Mouse (Mus musculus) forebrain, embryonic 11.5 days (tissue): ENCODE results near the gene Selplg. TPM values are rescaled to one million over a fixed set of nuclear protein-coding genes. Genes with fewer than 3 reads are reported as not detected.
A peak's percentile ranks its signal among the peaks of the same experiment; 100 is the strongest.

Experiments used
- ATAC-seq: fragments of 200-750 bp; cut with Nextera tagmentation; replicated peaks from 2 replicates; pipeline ENCODE4 v1.8.0; 2017; ENCODE audit warnings: moderate TSS enrichment; ENCODE audit not compliant: low FRiP score
- DNase-seq: peaks from one replicate; pipeline ENCODE4 v3.0.0-alpha.2; 2017; ENCODE audit warnings: low spot score
- H3K27ac ChIP-seq: fragments of 300-500 bp; sonication (generic); 2 replicates; pipeline ENCODE4 v1.5.1; 2014; ENCODE audit warnings: low read depth, low read length
- H3K27me3 ChIP-seq: fragments of 300-500 bp; sonication (generic); 2 replicates; pipeline ENCODE4 v1.6.1; 2014; ENCODE audit warnings: mild to moderate bottlenecking, low read length, mixed read lengths; ENCODE audit not compliant: control insufficient read depth, insufficient read depth
- H3K36me3 ChIP-seq: fragments of 300-500 bp; sonication (generic); 2 replicates; pipeline ENCODE4 v1.6.1; 2014; ENCODE audit warnings: mild to moderate bottlenecking, low read length, moderate library complexity, mixed read lengths; ENCODE audit not compliant: control insufficient read depth, insufficient read depth
- H3K4me1 ChIP-seq: fragments of 300-500 bp; sonication (generic); replicated peaks from 2 replicates; pipeline ENCODE4 v1.6.1; 2014; ENCODE audit warnings: low read length, mixed read lengths; ENCODE audit not compliant: control insufficient read depth, insufficient read depth
- H3K4me2 ChIP-seq: fragments of 300-500 bp; sonication (generic); 2 replicates; pipeline ENCODE4 v1.6.1; 2014; ENCODE audit warnings: low read depth, mild to moderate bottlenecking, low read length, moderate library complexity, mixed read lengths; ENCODE audit not compliant: severe bottlenecking
- H3K4me3 ChIP-seq: fragments of 300-500 bp; sonication (generic); 2 replicates; pipeline ENCODE4 v1.5.1; 2014; ENCODE audit warnings: low read depth, low read length
- H3K9ac ChIP-seq: fragments of 300-500 bp; sonication (generic); 2 replicates; pipeline ENCODE4 v1.6.1; 2014; ENCODE audit warnings: low read length
- H3K9me3 ChIP-seq: fragments of 300-500 bp; sonication (generic); 2 replicates; pipeline ENCODE4 v1.6.1; 2016; ENCODE audit warnings: low read length, mixed read lengths; ENCODE audit not compliant: control insufficient read depth
- WGBS: fragments of 180-500 bp; shearing (Covaris S2); extraction: QIAGEN DNeasy Blood & Tissue Kit; methylation state at CpG from one replicate; pipeline ENCODE4 v1.1.7; 2014; 5-methylcytosine and 5-hydroxymethylcytosine counted together
- polyA plus RNA-seq: library from polyadenylated mRNA; unstranded; fragments of >200 nt; fragmentation: Nextera tagmentation; extraction: Ambion mirVana; gene quantifications from 2 replicates; pipeline ENCODE4 v1.2.1, GENCODE M21; 2014

Selplg gene
- polyA plus RNA-seq = 0.67 and 1.4 TPM in 2 replicates

DNA sequence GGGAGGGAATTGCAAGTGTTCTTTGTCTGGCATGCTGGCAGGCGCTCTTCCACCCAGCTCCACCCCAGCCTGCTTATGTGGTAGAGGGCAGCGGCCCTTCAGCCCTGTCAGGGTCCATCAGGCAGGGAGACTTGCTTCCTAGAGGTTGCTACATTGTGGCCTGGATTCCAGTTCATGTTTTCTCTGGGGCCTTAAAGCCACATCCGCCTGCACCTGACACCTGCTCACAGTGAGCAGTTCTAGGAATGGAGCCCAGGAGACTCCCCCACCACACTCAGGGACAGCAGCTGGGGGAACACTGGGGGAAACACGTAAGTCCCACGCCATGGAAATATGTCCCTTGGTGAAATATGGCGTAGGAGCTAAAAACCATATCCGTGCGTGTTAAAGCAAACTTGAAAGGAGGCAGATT lies at the start of gene Selplg:
TSS of gene Selplg (minus strand) at position 155 of the 412 bp plus-strand sequence.
- Histone ChIP-seq H3K27ac (no peak within 1 kb of the TSS), H3K4me1 (no peaks in the 10 kb centered on the region), H3K4me2 (no peak within 1 kb of the TSS), H3K9me3 (no peaks in the 10 kb centered on the region), H3K9ac (no peak within 1 kb of the TSS), H3K27me3 (no peaks in the 10 kb centered on the region), H3K4me3 (no peak within 1 kb of the TSS), H3K36me3 (no peaks in the 10 kb centered on the region)
- DNase-seq (no peak), ATAC-seq (no peak)
- WGBS = 43% methylated on average over 8 of the region's 8 CpGs

DNA sequence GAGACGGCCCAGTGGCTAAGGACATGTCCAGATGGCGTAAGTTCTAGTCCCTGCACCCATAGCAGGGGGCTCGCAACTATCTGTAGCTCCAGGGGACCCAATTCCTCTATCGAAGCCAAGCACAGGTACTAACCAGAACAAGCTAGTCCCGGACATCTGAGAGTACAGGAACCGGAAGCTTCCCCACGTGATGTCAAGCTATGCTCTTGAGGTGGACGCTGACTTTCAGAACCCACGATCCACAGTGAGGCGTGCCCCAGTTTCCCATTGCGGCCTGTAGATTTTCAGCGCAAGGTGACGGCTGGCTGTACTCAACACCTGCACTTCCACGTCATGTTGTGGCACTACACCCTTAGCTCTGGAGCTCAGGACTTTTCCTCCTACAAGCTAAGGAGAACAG lies 48.7 kb upstream of the Selplg start:
- peaks cover 16% of the 10 kb centered on the region; the same call in 1 of the 2 replicates for H3K4me1 ChIP-seq
- WGBS = 92% methylated on average over 14 of the region's 14 CpGs
- DNase-seq (no peak), ATAC-seq (no peak)
- no peaks in the 10 kb centered on the region for H3K27me3 ChIP-seq
- no peak overlapping the region for H3K4me2 ChIP-seq
- H3K4me3 ChIP-seq = no peak overlapping the region
- H3K36me3 ChIP-seq = no peaks in the 10 kb centered on the region; the same call in 1 of the 2 replicates
- H3K27ac ChIP-seq = no peak overlapping the region
- H3K9ac ChIP-seq = no peak overlapping the region
- H3K9me3 ChIP-seq = no peaks in the 10 kb centered on the region

DNA sequence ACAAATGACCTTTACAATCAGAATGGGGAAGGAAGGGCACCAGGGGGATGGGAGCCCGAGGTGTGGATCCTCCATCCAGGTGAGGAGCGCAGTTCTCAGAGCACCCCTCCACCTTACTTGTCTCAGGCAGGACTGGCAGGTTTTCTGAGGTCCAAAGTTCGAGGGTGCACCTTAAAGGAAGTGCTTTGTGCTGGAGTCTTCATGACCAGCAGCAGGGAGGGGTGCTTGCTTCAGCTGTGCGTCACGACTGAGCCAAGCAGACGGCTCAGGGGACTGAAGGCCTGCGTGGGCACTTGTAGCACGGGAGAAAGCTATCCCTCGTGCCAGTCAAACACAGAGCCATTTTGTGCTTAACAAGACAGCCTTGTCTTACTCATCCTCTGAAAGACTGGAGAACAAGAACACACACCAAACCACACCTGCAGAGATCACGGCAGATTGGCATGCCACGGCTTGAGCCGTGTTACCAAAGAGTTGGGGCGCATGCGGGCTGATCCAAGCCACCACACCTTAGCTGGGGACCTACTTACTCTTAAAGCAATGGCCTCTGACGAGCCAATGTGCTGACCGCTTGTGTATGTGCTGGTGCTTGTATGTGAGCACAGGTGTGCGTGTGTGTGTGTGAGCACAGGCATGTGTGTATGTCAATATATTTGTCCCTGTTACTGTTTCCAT lies 46.6 kb upstream of the Selplg start:
- no peak for ATAC-seq
- no peak overlapping the region for H3K27ac ChIP-seq
- no peak overlapping the region for H3K4me2 ChIP-seq
- H3K36me3 ChIP-seq = peaks cover 3% of the 10 kb centered on the region; the same call in 1 of the 2 replicates
- no peak overlapping the region for H3K4me3 ChIP-seq
- H3K9ac ChIP-seq = no peak overlapping the region
- no peaks in the 10 kb centered on the region for H3K27me3 ChIP-seq
- WGBS = 92% methylated on average over 17 of the region's 17 CpGs
- no peak for DNase-seq
- H3K4me1 ChIP-seq = peaks cover 13% of the 10 kb centered on the region
- no peaks in the 10 kb centered on the region for H3K9me3 ChIP-seq

GRCm38 (mm10) chr5:113877565-113877964 lies 45.1 kb upstream of the Selplg start:
- ATAC-seq (no peak), DNase-seq (no peak)
- Histone ChIP-seq H3K27ac (no peak overlapping the region), H3K27me3 (no peaks in the 10 kb centered on the region), H3K36me3 (peaks cover 3% of the 10 kb centered on the region; the same call in 1 of the 2 replicates), H3K9ac (no peak overlapping the region), H3K4me1 (peaks cover 19% of the 10 kb centered on the region), H3K9me3 (no peaks in the 10 kb centered on the region), H3K4me3 (no peak overlapping the region), H3K4me2 (no peak overlapping the region)
- 84% methylated on average over 3 of the region's 3 CpGs for WGBS

DNA sequence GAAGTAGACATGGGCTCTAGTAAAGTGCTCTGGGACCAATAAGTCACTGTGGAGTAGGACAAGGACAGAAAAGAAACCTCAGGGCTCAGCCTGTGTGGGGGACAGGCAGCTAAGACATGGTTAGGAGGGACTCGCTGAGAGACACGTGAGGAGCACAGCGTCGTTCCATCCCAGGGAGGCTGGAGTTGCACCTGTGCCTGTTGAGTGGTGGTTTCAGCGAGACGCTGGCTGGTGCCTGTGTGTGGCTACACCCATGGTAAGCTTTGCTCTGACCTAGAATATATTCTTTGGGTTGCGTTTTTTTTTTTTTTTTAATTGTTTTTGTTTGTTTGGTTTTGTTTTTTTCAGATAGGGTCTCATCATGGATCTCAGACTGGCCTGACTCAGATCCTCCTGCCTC lies 43.7 kb upstream of the Selplg start:
- Histone ChIP-seq H3K9me3 (no peaks in the 10 kb centered on the region), H3K4me3 (no peak overlapping the region), H3K4me2 (no peak overlapping the region), H3K36me3 (peaks cover 3% of the 10 kb centered on the region; the same call in 1 of the 2 replicates), H3K4me1 (peaks cover 32% of the 10 kb centered on the region), H3K27me3 (no peaks in the 10 kb centered on the region), H3K27ac (0 out of 2 replicates have a peak overlapping the region, but pooled peaks have one; percentile 34), H3K9ac (no peak overlapping the region)
- no peak for DNase-seq
- WGBS = 94% methylated on average over 7 of the region's 7 CpGs
- ATAC-seq = no peak

GRCm38 (mm10) chr5:113875625-113876024 lies 43.2 kb upstream of the Selplg start:
- WGBS = 93% methylated on average over 4 of the region's 4 CpGs
- Histone ChIP-seq H3K27ac (0 out of 2 replicates have a peak overlapping the region, but pooled peaks have one; percentile 34), H3K4me1 (peaks cover 38% of the 10 kb centered on the region), H3K36me3 (peaks cover 3% of the 10 kb centered on the region; the same call in 1 of the 2 replicates), H3K9ac (no peak overlapping the region), H3K4me2 (no peak overlapping the region), H3K9me3 (no peaks in the 10 kb centered on the region), H3K27me3 (no peaks in the 10 kb centered on the region), H3K4me3 (no peak overlapping the region)
- DNase-seq (no peak), ATAC-seq (no peak)

DNA sequence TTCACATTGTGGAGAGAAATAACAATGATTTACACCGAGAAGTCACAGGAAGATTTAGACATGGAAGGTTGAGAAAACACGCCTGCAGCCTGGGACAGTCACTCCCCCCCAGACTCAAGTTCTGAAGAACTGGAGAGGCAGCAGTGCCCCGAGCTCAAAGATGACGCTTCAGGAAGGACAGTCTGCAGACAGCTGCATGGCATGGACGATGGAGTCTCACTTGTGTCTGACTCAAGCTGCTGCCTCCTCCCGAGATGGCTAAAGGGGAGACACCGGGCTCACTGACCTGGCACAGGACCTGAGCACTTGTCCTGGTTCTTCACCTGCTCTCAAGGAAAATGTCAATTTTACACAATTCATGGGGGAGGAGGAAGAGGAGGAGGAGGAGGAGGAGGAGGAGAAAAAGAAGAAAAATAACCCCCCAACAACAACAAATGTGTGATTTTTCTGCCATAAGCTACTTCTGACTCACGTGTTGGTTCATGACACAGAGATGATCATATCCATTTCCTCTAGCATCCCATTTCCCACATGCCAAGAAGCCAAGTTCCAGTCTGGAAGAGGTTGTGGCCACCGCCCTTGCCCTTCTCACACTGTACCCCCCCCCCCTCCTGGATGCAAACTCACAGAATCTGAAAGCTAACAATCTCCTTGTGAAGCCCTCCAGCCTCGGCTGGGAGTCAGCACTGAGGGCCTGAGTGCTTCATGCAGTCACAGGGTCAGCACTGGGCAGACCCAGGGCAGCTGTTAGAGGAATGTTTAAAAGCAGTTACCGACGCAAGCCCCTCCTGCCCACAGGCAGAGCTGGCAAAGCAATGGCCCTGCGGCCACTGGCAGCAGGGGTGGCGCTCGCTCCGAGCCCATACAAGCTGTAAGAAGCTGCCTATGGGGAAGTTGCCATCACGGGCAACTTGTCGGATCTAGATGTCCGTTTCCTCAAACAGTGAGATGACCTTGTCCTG lies 41.9 kb upstream of the Selplg start:
- Histone ChIP-seq H3K4me3 (no peak overlapping the region), H3K9me3 (no peaks in the 10 kb centered on the region), H3K27ac (peak overlapping the region; percentile 99), H3K36me3 (peaks cover 3% of the 10 kb centered on the region; the same call in 1 of the 2 replicates), H3K4me1 (peaks cover 48% of the 10 kb centered on the region), H3K9ac (peak overlapping the region; percentile 48), H3K27me3 (no peaks in the 10 kb centered on the region), H3K4me2 (no peak overlapping the region)
- DNase-seq = no peak
- 62% methylated on average over 19 of the region's 19 CpGs for WGBS
- no peak for ATAC-seq
